20 mouse cellular contexts compared by ENCODE assay signal in the genomic region with DNA sequence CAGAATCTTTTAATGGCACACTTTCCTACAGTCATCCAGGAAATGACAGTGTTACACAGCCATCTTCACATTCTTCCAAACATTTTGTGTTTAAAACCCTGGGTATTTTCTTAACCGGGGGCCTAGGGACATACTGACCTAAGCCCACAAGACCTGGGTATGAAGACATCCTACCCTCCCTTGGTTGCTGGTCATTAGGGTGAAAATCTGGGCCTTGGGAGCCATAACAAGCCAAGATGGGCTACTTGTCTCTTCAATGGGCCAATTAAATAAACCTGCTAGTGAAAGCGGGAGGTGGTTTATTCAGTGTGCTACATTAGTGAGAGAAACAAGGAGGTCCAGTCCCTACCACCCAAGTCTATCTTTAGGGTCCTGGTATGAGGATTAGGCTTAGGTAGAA. TPM values are rescaled to one million over a fixed set of nuclear protein-coding genes. Genes with fewer than 3 reads are reported as not detected.
A peak's percentile ranks its signal among the peaks of the same experiment; 100 is the strongest.
DNase-seq lines count a peak whose midpoint lies in the region; ATAC-seq lines count a peak whose summit lies in the region.
"Had no signal": no experiment of that assay in that cellular context is flagged by ENCODE, and none has a peak within 500 bp of the region (broad histone marks: within the 10 kb centered on the region; RNA-seq: fewer than 3 reads in every experiment).

No protein-coding gene starts in this region.

- H3K4me2 ChIP-seq in embryonic facial prominence, embryonic 13.5 days = no peak overlapping the region
- 0 out of 2 replicates have a peak overlapping the region, but pooled peaks have one; percentile 25 for H3K4me2 ChIP-seq in heart, embryonic 12.5 days
- 0 out of 2 replicates have a peak overlapping the region, but pooled peaks have one; percentile 3 for H3K4me2 ChIP-seq in kidney, embryonic 16.5 days (replicated peaks; ENCODE audit: low read depth, low read length)
- no peak overlapping the region for H3K4me2 ChIP-seq in neural tube, embryonic 13.5 days
- H3K4me2 ChIP-seq in neural tube, embryonic 15.5 days = no peak overlapping the region
- H3K4me2 ChIP-seq: forebrain, embryonic 15.5 days; hindbrain, embryonic 15.5 days had no signal

- no peak overlapping the region for H3K4me3 ChIP-seq in embryonic facial prominence, embryonic 13.5 days
- no peak overlapping the region for H3K4me3 ChIP-seq in embryonic facial prominence, embryonic 10.5 days
- H3K4me3 ChIP-seq in heart, embryonic 12.5 days = no peak overlapping the region
- no peak overlapping the region for H3K4me3 ChIP-seq in heart, embryonic 10.5 days
- no peak overlapping the region for H3K4me3 ChIP-seq in kidney, embryonic 16.5 days (ENCODE audit: low read length)
- no peak overlapping the region for H3K4me3 ChIP-seq in neural tube, embryonic 13.5 days
- no peak overlapping the region for H3K4me3 ChIP-seq in neural tube, embryonic 15.5 days (replicated peaks)
- H3K4me3 ChIP-seq: forebrain, embryonic 15.5 days; hindbrain, embryonic 15.5 days had no signal

- peaks cover 13% of the 10 kb centered on the region for H3K4me1 ChIP-seq in embryonic facial prominence, embryonic 13.5 days
- peaks cover 25% of the 10 kb centered on the region for H3K4me1 ChIP-seq in embryonic facial prominence, embryonic 10.5 days
- H3K4me1 ChIP-seq in heart, embryonic 12.5 days (replicated peaks) = peaks cover 24% of the 10 kb centered on the region
- H3K4me1 ChIP-seq in heart, embryonic 10.5 days = peaks cover 23% of the 10 kb centered on the region
- H3K4me1 ChIP-seq in kidney, embryonic 16.5 days (ENCODE audit: insufficient read depth, low read length) = peaks cover 10% of the 10 kb centered on the region; the same call in 1 of the 2 replicates
- peaks cover 19% of the 10 kb centered on the region for H3K4me1 ChIP-seq in neural tube, embryonic 13.5 days (replicated peaks)
- peaks cover 17% of the 10 kb centered on the region for H3K4me1 ChIP-seq in neural tube, embryonic 15.5 days
- H3K4me1 ChIP-seq: hindbrain, embryonic 15.5 days had no signal

- no peaks in the 10 kb centered on the region for H3K27me3 ChIP-seq in embryonic facial prominence, embryonic 13.5 days
- no peaks in the 10 kb centered on the region for H3K27me3 ChIP-seq in embryonic facial prominence, embryonic 10.5 days (replicated peaks; ENCODE audit: low read depth, poor library complexity, severe bottlenecking)
- H3K27me3 ChIP-seq in heart, embryonic 12.5 days (replicated peaks) = no peaks in the 10 kb centered on the region
- H3K27me3 ChIP-seq in heart, embryonic 10.5 days (ENCODE audit: insufficient read depth, poor library complexity, severe bottlenecking) = no peaks in the 10 kb centered on the region
- no peaks in the 10 kb centered on the region for H3K27me3 ChIP-seq in kidney, embryonic 16.5 days (ENCODE audit: insufficient read depth, low read length)
- H3K27me3 ChIP-seq in neural tube, embryonic 13.5 days = no peaks in the 10 kb centered on the region
- H3K27me3 ChIP-seq in neural tube, embryonic 15.5 days (replicated peaks) = no peaks in the 10 kb centered on the region
- H3K27me3 ChIP-seq: forebrain, embryonic 15.5 days; hindbrain, embryonic 15.5 days had no signal

- no peaks in the 10 kb centered on the region for H3K36me3 ChIP-seq in embryonic facial prominence, embryonic 13.5 days
- H3K36me3 ChIP-seq in embryonic facial prominence, embryonic 10.5 days (replicated peaks) = no peaks in the 10 kb centered on the region
- H3K36me3 ChIP-seq in heart, embryonic 12.5 days = no peaks in the 10 kb centered on the region
- no peaks in the 10 kb centered on the region for H3K36me3 ChIP-seq in heart, embryonic 10.5 days
- no peaks in the 10 kb centered on the region for H3K36me3 ChIP-seq in kidney, embryonic 16.5 days (ENCODE audit: insufficient read depth, low read length)
- H3K36me3 ChIP-seq in neural tube, embryonic 13.5 days = no peaks in the 10 kb centered on the region
- no peaks in the 10 kb centered on the region for H3K36me3 ChIP-seq in neural tube, embryonic 15.5 days
- H3K36me3 ChIP-seq: forebrain, embryonic 15.5 days; hindbrain, embryonic 15.5 days had no signal

- 92% methylated on average over 2 of the region's 2 CpGs for WGBS in embryonic facial prominence, embryonic 13.5 days
- WGBS in embryonic facial prominence, embryonic 10.5 days = 88% methylated on average over 2 of the region's 2 CpGs
- WGBS in heart, embryonic 12.5 days = 79% methylated on average over 2 of the region's 2 CpGs
- whole genome bisulfite sequencing in heart, embryonic 10.5 days = 94% methylated on average over 2 of the region's 2 CpGs
- 86% methylated on average over 2 of the region's 2 CpGs for WGBS in kidney, embryonic 16.5 days
- 89% methylated on average over 2 of the region's 2 CpGs for WGBS in neural tube, embryonic 13.5 days
- 90% methylated on average over 2 of the region's 2 CpGs for WGBS in neural tube, embryonic 15.5 days

- H3K9ac ChIP-seq in embryonic facial prominence, embryonic 13.5 days = no peak overlapping the region
- H3K9ac ChIP-seq in heart, embryonic 12.5 days = no peak overlapping the region
- H3K9ac ChIP-seq in kidney, embryonic 16.5 days (replicated peaks; ENCODE audit: low read length) = no peak overlapping the region
- H3K9ac ChIP-seq in neural tube, embryonic 13.5 days = no peak overlapping the region
- H3K9ac ChIP-seq in neural tube, embryonic 15.5 days (replicated peaks) = no peak overlapping the region
- H3K9ac ChIP-seq: forebrain, embryonic 15.5 days; hindbrain, embryonic 15.5 days had no signal

- no peak for DNase-seq in embryonic facial prominence, embryonic 10.5 days (ENCODE audit: low spot score)
- no peak for DNase-seq in heart, embryonic 10.5 days (ENCODE audit: low spot score)
- no peak for DNase-seq in kidney, postnatal 14 days
- DNase-seq: adrenal gland, postnatal 10 days; cerebellum, adult 11-12 months; gastrocnemius, postnatal 10 days; kidney, adult 11 months had no signal

- H3K27ac ChIP-seq in embryonic facial prominence, embryonic 13.5 days = peak overlapping the region; percentile 2; the same call in 1 of the 2 replicates
- H3K27ac ChIP-seq in embryonic facial prominence, embryonic 10.5 days (replicated peaks) = no peak overlapping the region
- no peak overlapping the region for H3K27ac ChIP-seq in heart, embryonic 12.5 days (ENCODE audit: poor library complexity, severe bottlenecking)
- H3K27ac ChIP-seq in heart, embryonic 10.5 days = no peak overlapping the region
- no peak overlapping the region for H3K27ac ChIP-seq in kidney, embryonic 16.5 days (ENCODE audit: low read length)
- peak overlapping the region; percentile 25; the same call in 1 of the 2 replicates for H3K27ac ChIP-seq in neural tube, embryonic 13.5 days (replicated peaks)
- no peak overlapping the region for H3K27ac ChIP-seq in neural tube, embryonic 15.5 days (replicated peaks)

- no peak for ATAC-seq in embryonic facial prominence, embryonic 13.5 days (ENCODE audit: insufficient number of reproducible peaks, insufficient read depth, low FRiP score, low TSS enrichment, low read depth)
- no peak for ATAC-seq in heart, embryonic 12.5 days (ENCODE audit: insufficient number of reproducible peaks, low FRiP score)
- no peak for ATAC-seq in kidney, embryonic 16.5 days (ENCODE audit: low FRiP score, low TSS enrichment)
- no peak for ATAC-seq in neural tube, embryonic 13.5 days (ENCODE audit: low read depth)
- ATAC-seq in neural tube, embryonic 15.5 days (ENCODE audit: low FRiP score) = no peak
- ATAC-seq: forebrain, embryonic 15.5 days had no signal

- H3K9me3 ChIP-seq in embryonic facial prominence, embryonic 13.5 days = no peaks in the 10 kb centered on the region
- no peaks in the 10 kb centered on the region for H3K9me3 ChIP-seq in embryonic facial prominence, embryonic 10.5 days
- no peaks in the 10 kb centered on the region for H3K9me3 ChIP-seq in heart, embryonic 12.5 days (replicated peaks)
- no peaks in the 10 kb centered on the region for H3K9me3 ChIP-seq in heart, embryonic 10.5 days
- H3K9me3 ChIP-seq in kidney, embryonic 16.5 days (ENCODE audit: low read length) = no peaks in the 10 kb centered on the region
- no peaks in the 10 kb centered on the region for H3K9me3 ChIP-seq in neural tube, embryonic 13.5 days
- H3K9me3 ChIP-seq in neural tube, embryonic 15.5 days (replicated peaks) = no peaks in the 10 kb centered on the region
- H3K9me3 ChIP-seq: forebrain, embryonic 15.5 days; hindbrain, embryonic 15.5 days had no signal

RNA-seq across cellular contexts. Expression of gene Dusp23, which starts 1.4 kb away (rescaled TPM):
- 11.9 and 13.2 TPM in 2 replicates for polyA plus RNA-seq in embryonic facial prominence, embryonic 13.5 days (2015; fragmentation: Nextera tagmentation; extraction: Ambion mirVana)
- 9.4 and 9.9 TPM in 2 replicates for polyA plus RNA-seq in embryonic facial prominence, embryonic 10.5 days (2016; fragmentation: Nextera tagmentation; extraction: Ambion mirVana)
- polyA plus RNA-seq in heart, embryonic 12.5 days (2016; fragmentation: Nextera tagmentation; extraction: Ambion mirVana) = 11.3 and 11.6 TPM in 2 replicates
- polyA plus RNA-seq in heart, embryonic 10.5 days (2016; fragmentation: Nextera tagmentation; extraction: Ambion mirVana) = 9.2 and 10.5 TPM in 2 replicates
- polyA plus RNA-seq in kidney, embryonic 16.5 days (2015; fragmentation: Nextera tagmentation; extraction: Ambion mirVana) = 18.5 and 21.7 TPM in 2 replicates
- 14.8 and 20.1 TPM in 2 replicates for polyA plus RNA-seq in neural tube, embryonic 13.5 days (2015; fragmentation: Nextera tagmentation; extraction: Ambion mirVana)
- polyA plus RNA-seq in neural tube, embryonic 15.5 days (2015; fragmentation: Nextera tagmentation; extraction: Ambion mirVana) = 15.3 and 15.5 TPM in 2 replicates

RNA-seq across cellular contexts. Expression of gene Fcrl6, which starts 31.8 kb away (rescaled TPM):
- 0.74 and 0.88 TPM in 2 replicates for polyA plus RNA-seq in embryonic facial prominence, embryonic 13.5 days (2015; fragmentation: Nextera tagmentation; extraction: Ambion mirVana)
- 0.25 TPM in 1 of 2 replicates, not detected in the other for polyA plus RNA-seq in embryonic facial prominence, embryonic 10.5 days (2016; fragmentation: Nextera tagmentation; extraction: Ambion mirVana)
- polyA plus RNA-seq in heart, embryonic 12.5 days (2016; fragmentation: Nextera tagmentation; extraction: Ambion mirVana) = not detected in 2 replicates
- not detected in 2 replicates for polyA plus RNA-seq in heart, embryonic 10.5 days (2016; fragmentation: Nextera tagmentation; extraction: Ambion mirVana)
- not detected in 2 replicates for polyA plus RNA-seq in kidney, embryonic 16.5 days (2015; fragmentation: Nextera tagmentation; extraction: Ambion mirVana)
- polyA plus RNA-seq in neural tube, embryonic 13.5 days (2015; fragmentation: Nextera tagmentation; extraction: Ambion mirVana) = 0.15 and 0.52 TPM in 2 replicates
- 0.22 and 0.27 TPM in 2 replicates for polyA plus RNA-seq in neural tube, embryonic 15.5 days (2015; fragmentation: Nextera tagmentation; extraction: Ambion mirVana)
- polyA plus RNA-seq: C2C12; forebrain, embryonic 11.5 days; forebrain, embryonic 15.5 days; heart, embryonic 11.5 days; heart, postnatal 0 days; intestine, embryonic 14.5 days had no signal

RNA-seq across cellular contexts. Expression of gene Slamf8, which starts 43.8 kb away (rescaled TPM):
- polyA plus RNA-seq in embryonic facial prominence, embryonic 13.5 days (2015; fragmentation: Nextera tagmentation; extraction: Ambion mirVana) = 0.17 and 0.26 TPM in 2 replicates
- polyA plus RNA-seq in embryonic facial prominence, embryonic 10.5 days (2016; fragmentation: Nextera tagmentation; extraction: Ambion mirVana) = not detected in 2 replicates
- polyA plus RNA-seq in heart, embryonic 12.5 days (2016; fragmentation: Nextera tagmentation; extraction: Ambion mirVana) = not detected in 2 replicates
- polyA plus RNA-seq in heart, embryonic 10.5 days (2016; fragmentation: Nextera tagmentation; extraction: Ambion mirVana) = not detected in 2 replicates
- 0.12 TPM in 1 of 2 replicates, not detected in the other for polyA plus RNA-seq in kidney, embryonic 16.5 days (2015; fragmentation: Nextera tagmentation; extraction: Ambion mirVana)
- not detected in 2 replicates for polyA plus RNA-seq in neural tube, embryonic 13.5 days (2015; fragmentation: Nextera tagmentation; extraction: Ambion mirVana)
- 0.33 TPM in 1 of 2 replicates, not detected in the other for polyA plus RNA-seq in neural tube, embryonic 15.5 days (2015; fragmentation: Nextera tagmentation; extraction: Ambion mirVana)
- polyA plus RNA-seq: C2C12; embryonic facial prominence, embryonic 11.5 days; forebrain, embryonic 11.5 days; forebrain, embryonic 15.5 days; heart, embryonic 11.5 days; heart, postnatal 0 days; hindbrain, embryonic 15.5 days had no signal

Comparison
In these comparisons a context has a peak if more than half of its experiments do, and no peak if none do; other contexts are left out.
1. H3K27ac ChIP-seq: peak in embryonic facial prominence, embryonic 13.5 days (single experiment) and neural tube, embryonic 13.5 days (single experiment); none in embryonic facial prominence, embryonic 10.5 days (single experiment), heart, embryonic 12.5 days (single experiment), heart, embryonic 10.5 days (single experiment), kidney, embryonic 16.5 days (single experiment) and neural tube, embryonic 15.5 days (single experiment).
2. H3K4me2 ChIP-seq: peak in heart, embryonic 12.5 days (single experiment) and kidney, embryonic 16.5 days (single experiment); none in embryonic facial prominence, embryonic 13.5 days (single experiment), neural tube, embryonic 13.5 days (single experiment) and neural tube, embryonic 15.5 days (single experiment).